Mouse (Mus musculus) Muller cell, postnatal 12 days (primary cell): ENCODE results near the gene Zcwpw1.
"Not testable (repeated sequence)": the region's sequence is repeated elsewhere in the genome, so short reads cannot be mapped to it uniquely, and the experiment has no call there.

Experiments
- DNase-seq: peaks from one replicate; pipeline ENCODE4 v3.0.0-alpha.2; 2015; ENCODE audit errors: inconsistent ontology term

Zcwpw1 gene

DNA sequence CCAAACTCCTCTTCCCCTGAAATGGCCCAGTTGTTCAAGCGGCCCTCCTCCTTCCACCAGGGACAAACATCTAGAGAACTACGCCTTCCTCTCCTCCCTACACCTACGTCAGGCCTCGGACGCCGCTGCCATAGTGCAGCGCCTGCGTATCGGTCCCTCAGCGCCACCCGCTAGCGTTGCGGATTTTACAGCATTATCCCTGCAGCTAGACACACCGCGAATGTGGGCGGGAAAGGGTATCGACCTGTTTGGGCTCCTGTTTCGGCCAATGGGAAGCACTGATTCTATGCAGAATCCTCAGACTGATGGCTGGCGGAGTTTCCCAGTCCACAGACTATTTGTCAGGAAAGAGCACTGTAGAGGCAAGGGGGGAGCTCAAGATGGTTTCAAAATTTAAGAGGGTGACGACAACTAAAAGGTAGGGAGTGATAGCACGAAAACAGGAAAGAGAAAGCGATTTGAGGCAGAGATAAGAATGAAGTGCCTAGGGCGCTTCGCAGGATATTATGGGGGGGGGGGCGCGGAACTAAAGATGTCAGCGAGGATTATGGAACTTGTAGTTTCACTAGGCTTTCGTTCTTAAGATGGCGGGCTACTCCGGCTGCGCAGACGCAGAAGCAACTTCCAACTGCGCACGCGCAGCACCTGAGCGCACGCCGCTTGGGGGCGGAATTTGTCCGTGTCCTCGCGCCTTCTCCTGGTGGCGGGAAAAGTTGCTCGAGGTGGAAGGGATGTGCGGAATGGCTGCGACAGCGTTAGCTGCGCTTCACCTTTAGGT, at the start of gene Zcwpw1, which contains the start of gene Mepce:
Gene Zcwpw1, plus strand, starts transcription at position 648 of the 778 bp plus-strand sequence.
Gene Mepce, minus strand, starts transcription at position 505 of the 778 bp plus-strand sequence.
- peak; percentile 94 for DNase-seq

- DNase-seq: peak; percentile 81
Observed at GRCm38 (mm10) chr5:137738516-137738915, 49.1 kb upstream of the Zcwpw1 start.

- no peak for DNase-seq
Observed at GRCm38 (mm10) chr5:137739471-137739870, 48.1 kb upstream of the Zcwpw1 start.

- DNase-seq: no peak
Observed at GRCm38 (mm10) chr5:137740506-137740905, 47.1 kb upstream of the Zcwpw1 start.

DNA sequence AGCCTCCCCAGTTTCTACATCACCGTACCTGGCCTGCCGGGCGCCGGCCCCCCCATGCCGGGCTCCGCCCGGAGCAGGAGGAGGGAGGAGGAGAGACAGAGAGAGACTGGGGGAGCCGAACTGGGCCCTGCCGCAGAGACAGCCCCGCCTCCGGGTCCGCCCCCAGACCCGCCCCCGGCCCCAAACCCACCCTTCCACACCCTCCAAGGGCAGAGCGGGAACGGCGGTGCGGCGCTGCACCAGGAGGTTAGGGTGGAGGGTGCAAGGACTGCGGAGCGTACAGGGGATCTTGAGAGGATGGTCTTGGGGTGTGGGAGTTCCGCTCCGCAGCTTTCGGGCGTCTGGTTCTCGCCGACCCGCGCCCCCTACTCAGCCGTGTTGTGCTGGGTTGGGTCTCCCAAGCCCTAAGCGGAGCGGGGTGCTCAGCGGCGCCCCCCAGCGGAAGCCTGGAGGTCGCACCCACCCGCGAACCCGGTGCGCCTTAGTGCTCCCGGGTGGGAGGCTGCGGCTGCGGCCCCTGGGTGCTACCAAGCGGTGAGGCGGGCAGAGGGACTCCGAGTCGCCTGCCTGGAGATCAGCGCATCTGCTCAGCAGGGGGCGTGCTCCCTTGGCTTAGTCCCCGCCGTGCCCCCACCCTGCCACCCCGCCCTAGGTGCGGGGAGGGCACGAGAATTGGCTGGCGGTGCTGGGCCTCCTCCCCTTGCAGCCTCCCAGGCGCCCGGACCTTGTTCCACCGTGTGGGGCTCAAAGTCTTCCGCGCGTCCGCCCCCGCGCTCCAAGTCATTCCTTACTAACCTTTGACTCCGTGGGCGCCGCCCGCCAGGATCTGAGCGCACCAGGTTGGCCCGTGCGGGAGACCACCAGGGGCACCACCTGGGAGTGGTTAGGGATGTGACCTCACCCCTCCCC, 46.3 kb upstream of the Zcwpw1 start, which contains the start of gene Nyap1:
Gene Nyap1, minus strand, starts transcription at position 585 of the 909 bp plus-strand sequence.
- DNase-seq: peak; percentile 91

DNA sequence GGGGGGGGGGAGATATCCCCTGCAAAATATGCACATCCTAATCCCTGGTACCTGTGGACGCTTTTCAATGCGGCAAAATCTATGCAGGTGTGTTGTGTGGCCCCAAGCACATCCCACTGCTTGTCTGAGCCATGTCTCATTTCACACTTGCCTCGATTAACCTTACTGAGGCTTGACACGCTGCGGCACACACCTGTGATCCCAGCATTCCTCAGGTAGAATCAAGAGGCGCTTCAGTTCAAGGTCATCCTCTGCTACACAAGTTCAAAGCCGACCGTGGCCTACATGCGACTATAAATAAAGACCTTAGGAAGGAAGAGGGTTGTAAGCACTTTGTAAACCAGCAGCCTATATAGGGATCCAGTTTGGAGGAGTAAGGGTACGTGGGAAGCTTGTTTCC, 45.5 kb upstream of the Zcwpw1 start:
- no peak for DNase-seq

DNA sequence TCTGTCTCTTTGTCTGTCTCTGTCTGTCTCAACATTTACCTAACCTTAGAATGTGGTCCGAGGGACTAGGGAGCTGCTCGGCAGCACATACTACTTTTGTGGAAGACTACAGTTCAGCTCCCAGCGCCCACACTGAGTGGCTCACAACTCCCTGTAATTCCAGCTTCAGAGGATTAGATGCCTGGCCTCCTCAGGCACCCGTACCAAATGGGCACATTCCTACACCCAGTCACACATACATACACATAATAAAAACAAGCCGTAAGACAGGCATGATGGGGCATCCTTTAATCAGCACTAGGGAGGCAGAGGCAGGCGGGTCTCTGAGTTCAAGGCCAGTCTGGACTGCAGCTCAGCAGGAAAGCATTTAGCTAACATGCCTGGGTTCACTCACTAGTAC, 44.8 kb upstream of the Zcwpw1 start:
- no peak for DNase-seq

DNA sequence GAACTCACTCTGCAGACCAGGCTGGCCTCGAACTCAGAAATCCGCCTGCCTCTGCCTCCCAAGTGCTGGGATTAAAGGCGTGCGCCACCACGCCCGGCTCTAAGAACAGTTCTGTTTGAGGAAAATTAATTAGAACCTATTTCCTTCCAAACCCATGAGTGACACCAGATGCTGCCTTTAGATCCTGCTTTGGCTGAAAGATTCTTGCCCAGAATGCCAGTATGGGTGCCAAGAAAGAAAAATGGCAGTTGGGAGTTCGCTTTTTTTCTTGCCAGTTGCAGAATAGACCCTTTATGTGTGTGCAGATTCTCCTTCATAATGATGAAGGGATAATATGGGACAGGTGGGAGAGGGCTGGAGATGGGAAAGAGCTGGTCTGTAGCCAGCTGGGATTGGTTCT, 43.4 kb upstream of the Zcwpw1 start:
- DNase-seq: no peak

DNA sequence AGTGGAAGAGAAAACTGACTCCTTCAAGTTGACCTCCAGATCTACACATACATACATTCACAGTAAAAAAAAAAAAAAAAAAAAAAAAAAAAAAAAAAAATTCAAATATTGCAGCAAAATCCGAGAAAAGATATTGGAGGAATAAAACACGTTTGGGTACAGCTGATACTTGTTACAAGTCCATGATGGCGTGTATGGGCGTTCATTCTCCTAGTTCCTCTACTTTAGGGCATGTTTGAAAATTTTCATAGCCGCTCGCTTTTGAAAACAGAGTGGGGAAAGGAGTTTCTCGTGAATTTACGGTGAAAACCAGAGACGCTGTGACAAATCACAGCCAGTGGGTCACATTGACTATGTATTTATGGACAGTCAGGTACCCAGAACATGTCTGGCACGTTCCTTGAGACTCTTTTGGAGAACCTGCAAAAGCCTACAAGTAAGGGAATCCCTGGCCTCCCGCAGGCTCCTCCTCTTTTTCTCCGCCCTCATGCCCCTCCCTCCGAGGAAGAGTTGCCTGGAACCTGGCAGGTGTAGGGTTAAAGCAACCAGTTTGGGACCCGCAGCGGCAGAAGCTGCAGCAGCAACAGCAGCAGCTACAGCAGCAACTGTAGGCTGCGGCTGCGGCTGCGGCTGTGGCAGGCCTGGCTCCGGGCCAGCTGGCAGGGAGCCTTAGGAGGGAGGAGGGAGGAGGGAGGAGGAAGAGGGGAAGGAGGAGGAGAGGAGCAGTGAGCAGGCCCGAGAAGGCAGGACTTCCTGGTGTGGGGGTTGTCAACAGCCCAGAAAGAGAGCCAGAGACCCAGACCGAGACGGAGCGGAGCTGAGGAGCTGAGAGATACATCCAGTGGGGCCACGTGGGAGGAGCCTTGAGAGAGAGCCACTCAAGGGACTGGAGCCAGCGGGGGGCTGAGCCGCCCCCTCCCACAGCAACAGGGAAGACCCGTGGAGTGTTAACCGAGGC, 42.1 kb upstream of the Zcwpw1 start, which contains the start of gene Tsc22d4:
Gene Tsc22d4, plus strand, starts transcription at position 517 of the 958 bp plus-strand sequence.
- DNase-seq: peak; percentile 97

- DNase-seq: peak; percentile 77
Observed at GRCm38 (mm10) chr5:137746282-137746850, 41.2 kb upstream of the Zcwpw1 start.

DNA sequence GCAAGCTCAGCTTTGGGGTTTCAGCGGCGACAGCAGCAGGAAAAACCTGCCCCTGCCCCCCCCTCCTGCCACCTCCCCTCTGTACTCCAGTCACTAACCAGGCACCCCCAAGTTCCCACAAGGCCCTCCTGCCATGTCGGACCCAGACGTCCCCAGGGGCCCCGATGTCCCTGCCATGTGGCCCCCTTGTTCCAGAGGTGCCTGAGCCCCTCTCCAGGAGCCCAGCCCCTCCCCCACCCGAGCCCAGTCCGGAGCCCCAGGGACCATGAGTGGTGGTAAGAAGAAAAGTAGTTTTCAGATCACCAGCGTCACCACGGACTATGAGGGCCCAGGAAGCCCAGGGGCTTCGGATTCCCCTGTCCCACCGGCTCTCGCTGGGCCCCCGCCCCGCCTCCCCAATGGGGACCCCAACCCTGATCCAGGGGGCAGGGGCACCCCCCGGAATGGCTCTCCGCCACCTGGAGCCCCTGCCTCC, 40.7 kb upstream of the Zcwpw1 start:
- DNase-seq: no peak

- peak; percentile 42 for DNase-seq
Observed at GRCm38 (mm10) chr5:137747326-137747961, 40.2 kb upstream of the Zcwpw1 start.

DNA sequence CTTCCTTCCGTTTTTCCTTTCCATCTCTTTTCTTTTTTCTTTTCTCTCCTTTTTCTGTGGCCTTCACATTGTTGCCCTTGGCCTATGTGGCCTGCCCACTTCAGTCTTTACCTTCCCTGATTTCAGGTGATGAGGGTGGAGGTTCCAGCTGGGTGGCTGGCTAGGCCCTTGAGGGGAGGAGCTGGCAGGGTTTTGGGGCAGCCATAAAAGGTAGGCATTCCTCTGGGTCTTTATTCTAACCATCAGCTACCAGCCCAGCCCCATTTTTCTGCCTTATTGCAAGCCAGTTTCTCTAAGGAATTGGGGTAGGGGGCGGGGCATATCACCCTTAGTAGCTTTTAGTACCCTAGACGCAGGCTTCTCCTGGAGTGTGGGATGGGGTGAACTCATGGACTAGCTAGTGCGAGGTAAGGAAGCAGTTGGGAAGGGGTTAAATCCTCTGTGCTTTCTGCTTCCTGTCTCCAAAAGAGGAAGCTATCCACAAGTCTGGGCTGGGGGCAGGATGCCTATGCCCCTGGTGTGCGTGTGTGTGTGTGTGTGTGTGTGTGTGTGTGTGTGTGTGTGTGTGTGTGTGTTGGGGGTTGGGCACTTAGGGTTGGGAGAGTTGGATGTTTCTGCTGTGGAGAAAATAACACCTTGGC, 39.3 kb upstream of the Zcwpw1 start:
- no peak for DNase-seq

- DNase-seq: no peak
Observed at GRCm38 (mm10) chr5:137749196-137749836, 38.3 kb upstream of the Zcwpw1 start.

- DNase-seq: not testable (repeated sequence)
Observed at GRCm38 (mm10) chr5:137750212-137750611, 37.4 kb upstream of the Zcwpw1 start.

- no peak for DNase-seq
Observed at GRCm38 (mm10) chr5:137751221-137751887, 36.2 kb upstream of the Zcwpw1 start.

GRCm38 (mm10) chr5:137751988-137752387, 35.6 kb upstream of the Zcwpw1 start:
- no peak for DNase-seq

DNA sequence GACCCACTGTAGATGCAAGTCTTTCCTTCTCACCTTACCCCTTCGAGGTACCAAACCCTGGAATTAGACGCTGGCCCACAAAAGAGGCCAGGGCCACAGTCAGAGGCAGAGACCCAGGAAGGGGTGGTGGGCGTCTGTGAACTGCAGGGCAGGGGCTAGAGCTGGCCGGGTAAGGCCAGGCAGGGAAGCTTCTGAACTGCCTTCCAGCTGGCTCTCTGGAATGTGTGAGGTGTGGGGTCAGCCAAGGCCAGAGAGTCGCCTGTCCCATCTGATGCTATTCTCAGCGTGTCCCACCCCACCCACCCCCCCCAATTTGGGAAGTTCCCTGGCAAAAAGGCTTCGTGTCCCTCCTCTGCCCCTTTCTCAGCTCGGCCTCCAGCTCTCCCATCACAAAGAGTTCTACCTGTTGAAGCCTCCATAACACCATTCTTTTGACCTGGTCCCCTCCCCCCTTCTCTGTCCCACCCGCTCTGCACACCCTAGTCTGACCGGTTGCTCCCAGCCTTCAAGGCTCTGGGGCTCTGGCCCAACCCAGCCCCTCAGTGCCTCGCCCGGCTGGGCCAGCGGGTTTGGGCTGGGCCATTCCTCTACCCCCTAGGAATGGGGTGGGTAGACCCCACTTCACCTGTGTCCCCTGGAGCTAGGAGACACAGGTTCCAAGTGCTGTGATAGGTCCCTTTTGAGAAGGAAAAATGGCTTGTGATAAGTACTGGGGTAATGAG, 34.3 kb upstream of the Zcwpw1 start:
- DNase-seq: no peak
